Mouse (Mus musculus) brain, embryonic 18.5 days (tissue): ENCODE data around the gene Nudt2.

Source experiments
- DNase-seq: peaks from one replicate; pipeline ENCODE4 v3.0.0-alpha.2; 2012; ENCODE audit warnings: low read depth, low spot score

The Nudt2 gene

DNA sequence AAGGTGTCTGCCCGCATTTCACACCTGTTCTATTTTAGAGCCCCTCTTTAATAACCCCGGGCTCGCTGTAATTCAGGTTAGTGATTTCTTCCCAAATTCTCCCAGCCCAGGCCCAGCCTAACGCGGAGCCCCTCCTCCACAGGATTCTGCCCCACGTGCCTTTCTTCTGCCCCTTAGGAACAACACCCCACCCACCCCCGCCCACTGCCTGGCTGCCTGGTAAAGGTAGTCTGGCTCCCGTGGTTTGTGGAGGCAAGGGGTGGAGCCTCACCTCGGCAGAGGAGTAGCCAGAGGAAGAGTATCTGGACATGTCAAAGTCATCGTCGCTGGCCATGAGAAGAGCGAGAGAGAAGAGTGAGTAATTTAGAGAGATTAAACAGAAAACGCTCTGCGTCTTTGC lies 55.7 kb downstream of the Nudt2 start:
- DNase-seq, result no peak

DNA sequence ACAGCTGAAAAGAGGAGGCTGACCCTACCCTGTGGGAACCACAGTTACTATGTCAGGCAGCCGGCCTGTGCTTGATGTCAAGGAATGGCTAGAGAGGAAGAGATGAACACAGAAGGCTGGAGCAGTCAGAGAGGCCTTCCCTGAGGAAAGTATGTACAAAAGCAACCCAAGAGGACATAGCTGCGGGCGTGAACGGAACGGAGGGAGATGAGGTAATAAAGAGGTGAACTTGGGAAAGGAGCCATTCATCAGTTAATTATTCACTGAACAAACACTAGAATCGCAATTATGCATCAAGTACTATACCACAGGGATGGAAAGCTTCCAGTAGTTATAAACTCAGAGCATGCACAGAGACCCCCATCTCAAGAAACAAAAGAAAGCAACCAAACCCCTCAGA lies 57.2 kb downstream of the Nudt2 start:
- no peak for DNase-seq

DNA sequence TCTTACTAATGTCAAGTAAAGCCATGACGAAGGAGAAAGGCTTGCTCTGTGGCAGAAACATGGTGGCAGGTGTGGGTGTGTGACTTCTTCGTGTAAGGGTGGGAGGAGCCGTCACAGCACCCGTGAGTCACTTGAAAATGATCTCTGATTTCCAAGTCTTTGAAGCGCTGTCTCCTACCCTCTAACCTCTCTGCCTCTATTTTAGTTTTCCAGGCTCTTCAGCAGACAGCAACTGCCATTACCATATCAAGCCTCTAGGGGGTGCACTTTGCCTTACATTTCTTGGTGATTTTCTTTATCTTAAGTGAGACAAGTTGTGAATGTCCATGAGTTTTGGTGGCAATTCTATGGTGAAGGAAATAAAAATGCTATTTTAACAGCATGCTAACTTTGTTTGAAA lies 57.8 kb downstream of the Nudt2 start:
- DNase-seq, result no peak

DNA sequence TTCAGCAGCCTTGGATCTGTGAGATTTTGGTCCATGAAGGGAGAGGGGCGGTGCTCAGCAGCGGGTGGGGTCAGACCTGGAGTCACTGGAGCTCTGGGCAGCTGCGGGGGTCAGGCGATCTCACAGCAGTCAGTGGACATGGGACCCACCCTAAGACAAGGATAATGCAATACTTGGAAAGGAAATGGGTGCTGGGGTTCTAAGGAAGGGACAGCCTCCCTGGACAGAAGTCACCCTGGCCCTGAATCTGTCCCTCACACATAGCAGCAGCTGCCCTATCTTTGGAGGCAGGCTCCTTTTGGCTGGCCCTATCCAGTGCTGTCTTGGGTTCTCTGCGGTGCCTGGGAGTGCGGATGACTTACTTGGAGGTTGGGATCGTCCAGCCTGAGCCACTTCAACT lies 58.9 kb downstream of the Nudt2 start:
- DNase-seq, result no peak

DNA sequence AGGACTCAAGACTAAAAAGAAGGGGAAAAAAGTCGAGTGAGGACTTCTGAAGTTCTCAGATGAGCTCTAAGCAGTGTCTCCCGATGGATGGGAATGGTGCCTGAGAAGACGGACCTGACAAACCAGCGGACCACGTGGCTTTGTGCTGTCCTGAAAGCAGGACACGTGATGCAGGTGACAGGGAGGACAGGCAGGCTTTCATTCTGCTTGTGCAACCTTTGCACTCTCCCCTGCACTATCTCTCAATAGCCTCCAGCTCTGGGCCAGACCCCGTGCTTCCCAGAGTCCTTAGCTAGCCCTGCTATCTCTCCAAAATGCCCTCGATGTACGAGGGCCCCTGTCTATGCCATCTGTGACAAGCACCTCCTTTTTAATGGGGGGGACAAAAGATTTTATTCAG lies 59.9 kb downstream of the Nudt2 start:
- no peak for DNase-seq

DNA sequence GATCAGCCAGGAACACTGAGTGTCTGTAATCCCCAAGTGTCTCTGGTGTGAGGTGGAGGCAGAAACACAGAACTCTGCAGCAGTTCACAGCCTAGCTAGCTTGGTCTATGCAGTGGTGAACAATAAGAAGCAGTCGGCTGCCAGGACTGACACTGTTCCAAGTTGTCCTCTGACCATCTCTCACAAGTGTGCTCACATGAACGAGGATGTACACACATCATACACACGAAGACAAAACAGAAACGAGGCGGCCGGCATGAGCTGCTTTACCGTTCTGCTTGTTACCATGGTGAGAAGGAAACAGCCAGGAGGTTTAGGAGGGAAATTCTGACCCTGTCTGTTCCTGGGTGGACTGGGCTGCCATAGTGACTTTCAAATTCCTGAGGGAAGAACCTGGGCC lies 61.6 kb downstream of the Nudt2 start:
- DNase-seq, result no peak

DNA sequence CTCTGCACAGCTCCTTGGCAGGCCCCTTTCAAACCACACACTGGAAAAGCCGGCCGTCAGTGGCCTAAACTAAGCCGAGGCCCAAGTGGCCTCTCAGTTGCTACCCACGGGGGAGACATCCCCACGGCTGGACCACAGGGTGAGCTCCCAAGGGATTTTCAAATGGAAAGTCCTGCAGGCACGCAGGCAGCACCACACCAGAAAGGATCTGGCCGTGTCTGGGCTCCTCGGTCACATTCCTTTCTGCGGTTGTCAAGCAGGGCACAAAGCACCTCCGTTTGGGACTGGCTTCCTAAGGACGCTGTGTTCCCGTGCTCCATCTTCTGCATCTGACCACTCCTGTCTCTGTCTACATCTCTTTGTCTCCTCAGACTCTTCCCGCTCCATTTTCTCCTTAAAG lies 62.1 kb downstream of the Nudt2 start:
- DNase-seq, result no peak

DNA sequence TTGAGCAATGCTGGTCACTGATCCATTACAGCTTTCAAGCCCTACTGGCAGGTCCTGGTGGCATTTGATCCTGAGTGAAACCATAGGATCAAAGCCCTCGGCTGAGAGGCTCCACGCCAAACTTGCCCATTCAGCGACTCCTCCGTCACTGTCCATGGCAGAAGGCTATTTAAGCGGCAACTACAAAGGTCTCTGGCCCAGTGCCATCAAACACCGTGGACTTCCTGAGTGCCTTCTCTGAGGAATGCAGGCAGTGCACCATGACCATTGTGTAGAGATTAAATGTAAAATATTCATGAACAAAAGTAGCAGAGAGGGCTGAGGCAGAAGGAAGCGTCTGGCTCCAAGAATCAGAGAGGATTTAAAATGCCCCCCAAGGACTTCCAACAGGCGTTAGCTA lies 63.0 kb downstream of the Nudt2 start:
- DNase-seq, result no peak
